Mouse (Mus musculus) heart, adult 18-20 months (tissue): ENCODE measurements around the gene Cenpo. TPM values are rescaled to one million over a fixed set of nuclear protein-coding genes. Genes with fewer than 3 reads are reported as not detected.

Experiments used
- DNase-seq, 2 experiments: peaks; one replicate each; pipeline ENCODE4 v3.0.0; 2021 to 2022; ENCODE audit warnings: mixed read lengths in 1 of 2
- total RNA-seq, 2 experiments: library from RNA; stranded (reverse); gene quantifications; 2 replicates each; pipeline ENCODE4 v1.2.3; 2021

The Cenpo gene
- total RNA-seq, 2 experiments from 2014 or later, result 1.8 to 2.9 TPM

DNA sequence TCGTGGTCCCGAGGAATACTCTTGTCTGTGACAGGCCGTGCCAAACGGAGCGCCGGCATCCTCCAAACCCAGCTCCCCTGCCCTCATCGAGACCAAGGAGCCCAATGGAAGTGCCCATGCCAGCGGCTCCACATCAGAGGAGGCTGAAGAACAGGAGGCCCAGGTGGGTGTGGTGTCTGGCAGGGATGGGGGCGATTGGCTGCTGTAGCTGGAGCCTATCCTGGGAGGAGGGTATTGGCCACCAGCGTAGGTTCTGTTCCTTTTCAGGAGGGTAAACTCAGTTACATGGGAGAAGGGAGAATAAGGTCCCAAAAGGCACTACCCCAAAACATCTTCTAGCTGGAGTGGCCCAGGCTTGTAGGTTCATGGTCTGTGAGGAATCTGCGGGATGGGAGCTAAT, 34.8 kb downstream of the Cenpo start:
- DNase-seq, result no peak

DNA sequence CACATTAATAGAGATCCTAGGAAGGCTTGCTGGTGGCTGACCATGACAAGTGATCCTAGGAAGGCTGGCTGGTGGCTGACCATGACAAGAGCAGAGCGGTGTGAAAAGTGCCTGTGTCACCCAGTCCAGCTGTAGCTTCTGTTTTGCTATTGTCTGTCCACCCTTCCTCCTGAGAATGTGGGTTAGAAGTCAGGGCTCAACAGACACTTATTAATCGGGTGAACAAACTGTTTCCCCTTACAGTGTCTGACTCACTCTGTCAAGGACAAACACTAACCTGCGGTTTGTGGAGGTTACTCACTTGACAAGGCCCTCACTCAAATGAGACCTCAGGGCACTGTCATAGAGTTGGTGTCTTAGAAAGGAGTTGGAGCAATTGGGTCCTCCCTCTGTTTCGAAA, 35.4 kb downstream of the Cenpo start:
- DNase-seq, result no peak

DNA sequence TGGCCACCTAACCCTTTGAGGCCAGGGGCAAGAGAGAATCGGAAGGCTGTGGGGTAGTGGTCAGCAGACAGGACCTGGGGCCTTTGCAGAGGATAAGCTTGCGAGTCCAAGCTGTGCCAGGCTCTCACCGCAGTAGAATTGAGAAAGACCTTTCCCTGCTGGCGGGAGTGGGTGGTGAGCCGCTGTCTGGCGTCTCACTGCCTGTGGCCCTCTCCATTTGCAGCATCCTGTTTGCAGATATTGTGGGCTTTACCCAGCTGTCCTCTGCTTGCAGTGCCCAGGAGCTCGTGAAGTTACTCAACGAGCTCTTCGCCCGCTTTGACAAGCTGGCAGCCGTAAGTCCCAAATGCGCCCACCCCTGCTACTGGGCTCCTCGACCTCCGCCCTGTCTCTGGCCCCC, 39.5 kb downstream of the Cenpo start:
- DNase-seq, result no peak

DNA sequence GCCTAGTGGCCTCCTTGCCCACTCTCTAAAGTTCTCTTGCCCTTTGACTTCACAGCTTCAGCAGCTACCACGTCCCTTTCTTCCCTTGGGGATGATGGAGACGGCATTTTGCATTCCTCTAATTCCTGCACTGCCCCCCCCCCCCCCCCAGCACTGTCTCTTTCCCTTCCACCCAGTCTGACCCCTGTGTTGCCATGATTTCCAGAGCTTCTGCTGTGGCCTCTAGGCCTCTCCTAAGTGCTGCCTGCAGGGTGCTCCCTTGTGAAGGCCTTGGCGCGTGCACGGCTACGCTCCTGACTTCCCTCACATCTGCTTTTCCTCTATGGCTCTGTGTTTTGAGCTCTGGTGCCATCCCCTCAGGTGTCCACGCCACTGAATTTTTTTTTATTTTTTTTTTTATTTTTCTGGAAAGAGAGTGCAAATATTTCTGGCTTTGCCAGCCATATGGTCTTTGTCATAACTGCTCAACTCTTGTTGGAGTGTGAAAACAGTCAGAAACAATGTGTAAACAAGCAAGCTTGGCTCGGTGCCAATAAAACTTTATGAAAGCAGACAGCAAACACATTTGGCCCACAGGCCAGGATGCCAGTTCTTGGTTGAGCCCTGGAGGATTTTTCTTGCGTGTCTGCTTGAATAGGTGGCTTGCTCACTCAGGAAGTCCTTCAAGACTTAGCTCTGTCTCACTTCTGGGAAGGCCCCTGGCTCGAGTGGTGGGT, 40.9 kb downstream of the Cenpo start:
- DNase-seq, result no peak

DNA sequence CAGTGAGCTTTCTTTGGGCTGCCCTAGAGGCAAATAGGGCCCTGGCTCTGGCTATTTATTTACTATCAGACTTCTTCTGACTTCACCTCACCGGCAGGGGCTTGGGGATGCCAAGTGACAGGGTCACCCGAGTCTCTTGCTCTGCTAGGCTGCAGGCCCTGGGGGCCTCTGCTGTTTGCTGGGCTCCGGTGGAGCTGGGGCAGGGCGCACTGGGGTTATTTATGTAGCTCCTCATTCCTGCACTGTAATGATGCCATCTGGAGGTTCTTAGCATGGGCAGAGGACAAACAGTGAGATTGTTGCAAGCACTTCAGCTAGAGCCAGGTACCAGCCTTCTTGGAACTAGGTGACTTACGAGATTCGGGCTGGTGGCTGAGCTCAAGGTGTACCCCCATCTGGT, 41.6 kb downstream of the Cenpo start:
- DNase-seq, result no peak

DNA sequence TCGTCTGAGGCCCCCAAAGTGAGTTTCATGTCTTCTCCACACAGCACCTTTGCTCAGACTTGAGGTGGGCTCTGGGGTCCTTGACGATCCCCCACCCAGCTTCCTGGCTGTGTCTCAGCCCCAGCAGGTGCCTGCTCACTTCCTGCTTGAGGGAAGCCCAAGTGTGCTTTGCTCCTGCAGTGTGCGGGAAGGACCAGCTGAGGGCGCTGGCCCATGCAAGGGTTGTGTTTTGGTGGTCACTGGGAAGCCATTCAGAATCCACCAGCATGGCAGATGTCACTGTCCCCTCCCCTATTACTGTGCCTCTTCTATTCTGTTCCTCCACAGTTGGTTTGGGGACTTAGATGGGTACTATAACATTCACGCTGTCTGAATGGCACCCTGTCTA, 45.0 kb downstream of the Cenpo start:
- no peak for DNase-seq

DNA sequence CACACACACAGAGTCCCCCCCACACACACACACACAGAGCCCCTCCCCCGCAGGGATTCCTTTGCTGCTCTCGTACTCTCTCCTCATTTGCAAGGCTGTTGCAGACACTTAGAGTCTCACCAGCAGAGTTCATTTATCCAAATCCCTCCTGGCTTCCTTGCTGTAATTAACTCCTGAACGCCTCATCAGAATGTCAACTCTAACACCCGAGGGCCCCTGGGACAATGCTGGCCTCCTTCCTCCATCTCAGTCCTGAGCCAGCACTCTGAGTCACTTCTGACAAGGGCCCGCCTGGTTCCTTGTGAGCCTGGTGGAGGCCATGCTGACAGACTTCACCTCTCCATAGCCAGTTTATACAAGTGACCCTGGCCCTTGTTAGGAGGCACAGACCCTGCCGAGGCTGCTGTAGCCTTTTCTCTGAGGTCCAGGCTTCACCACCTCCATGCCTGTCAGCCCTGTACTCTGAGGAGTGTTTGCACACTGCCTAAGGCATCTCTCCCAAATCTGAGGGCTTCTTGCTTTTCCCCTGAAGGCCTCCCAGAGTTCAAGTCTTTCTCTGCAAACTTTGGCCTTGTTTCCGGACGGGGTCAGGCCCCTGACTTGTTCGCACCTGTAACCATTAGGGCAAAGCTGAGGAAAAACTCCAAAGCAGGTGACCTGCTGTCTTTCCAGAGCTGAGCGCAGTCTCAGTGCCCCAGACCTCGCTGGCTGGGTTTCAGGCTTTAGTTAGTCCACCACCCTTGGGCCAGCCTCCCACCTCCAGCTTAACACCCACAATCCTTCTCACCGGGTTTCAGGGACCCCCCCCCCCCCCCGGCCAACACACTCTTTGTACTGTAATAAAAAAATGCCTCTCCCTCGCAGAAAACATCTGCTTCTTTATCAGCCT, 45.7 kb downstream of the Cenpo start:
- DNase-seq, result peak; percentile 86

DNA sequence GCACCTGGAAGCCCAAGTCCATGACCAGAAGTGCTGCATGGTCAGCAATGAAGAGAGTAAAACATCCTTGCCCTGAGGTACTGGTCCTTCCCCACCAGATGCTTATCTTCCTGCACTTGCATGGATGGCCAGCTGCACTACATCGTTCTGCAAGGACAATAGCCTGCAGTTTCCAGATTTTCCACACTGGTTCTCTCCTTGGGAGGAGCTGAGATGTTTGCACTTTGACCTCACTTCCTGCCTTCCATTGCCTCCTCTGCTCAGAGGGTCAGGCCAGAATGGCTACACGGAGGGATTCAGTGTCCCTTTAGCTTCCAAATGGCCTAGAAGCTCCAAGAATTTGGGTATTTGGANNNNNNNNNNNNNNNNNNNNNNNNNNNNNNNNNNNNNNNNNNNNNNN, 49.4 kb downstream of the Cenpo start:
- DNase-seq, result no peak

DNA sequence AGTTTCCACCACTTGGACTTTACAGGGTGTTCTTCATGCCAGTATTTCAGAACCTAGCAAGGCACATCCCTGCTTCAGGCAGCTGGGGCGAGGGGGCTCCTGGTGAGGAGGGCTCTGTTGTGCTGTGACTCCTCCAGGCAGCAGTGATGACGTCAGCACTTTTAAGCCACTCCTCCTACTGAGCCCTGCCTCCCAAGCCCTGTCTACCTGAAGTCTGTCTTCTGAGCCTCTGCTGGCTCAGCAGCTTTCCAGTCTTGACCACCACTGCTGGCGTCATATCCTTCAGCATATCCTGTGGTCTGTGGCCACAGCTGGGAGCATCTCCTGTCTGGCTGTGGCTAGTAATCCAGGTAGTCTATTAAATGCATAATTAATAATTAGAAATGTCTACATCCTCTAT, 53.6 kb downstream of the Cenpo start:
- no peak for DNase-seq

DNA sequence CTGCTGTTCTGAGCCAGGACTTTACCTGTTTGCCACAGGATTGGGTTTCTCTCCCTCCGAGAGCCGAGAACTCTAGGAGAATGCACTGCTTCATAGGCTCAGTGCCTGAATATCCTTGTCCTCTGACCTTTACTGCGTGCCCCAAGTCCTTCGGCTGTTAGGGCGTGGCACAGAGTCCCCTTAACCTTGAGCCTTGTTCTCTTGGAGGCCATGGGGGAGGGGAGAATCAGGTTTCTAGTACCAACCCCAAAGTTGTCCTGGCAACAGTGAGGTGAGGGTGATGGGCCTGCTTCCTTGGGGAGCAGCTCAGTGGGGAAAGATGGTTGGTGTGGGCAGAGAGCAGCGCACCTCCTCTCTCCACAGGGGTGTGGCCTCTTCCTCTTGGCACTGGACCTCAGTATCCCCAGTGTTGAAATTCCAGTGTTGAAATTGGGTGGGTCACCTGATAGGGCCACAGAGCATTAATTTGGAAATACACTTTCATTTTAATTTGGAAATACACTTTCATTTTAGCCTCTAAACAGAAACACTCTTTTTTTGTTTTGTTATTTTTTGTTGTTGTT, 54.3 kb downstream of the Cenpo start:
- no peak for DNase-seq

DNA sequence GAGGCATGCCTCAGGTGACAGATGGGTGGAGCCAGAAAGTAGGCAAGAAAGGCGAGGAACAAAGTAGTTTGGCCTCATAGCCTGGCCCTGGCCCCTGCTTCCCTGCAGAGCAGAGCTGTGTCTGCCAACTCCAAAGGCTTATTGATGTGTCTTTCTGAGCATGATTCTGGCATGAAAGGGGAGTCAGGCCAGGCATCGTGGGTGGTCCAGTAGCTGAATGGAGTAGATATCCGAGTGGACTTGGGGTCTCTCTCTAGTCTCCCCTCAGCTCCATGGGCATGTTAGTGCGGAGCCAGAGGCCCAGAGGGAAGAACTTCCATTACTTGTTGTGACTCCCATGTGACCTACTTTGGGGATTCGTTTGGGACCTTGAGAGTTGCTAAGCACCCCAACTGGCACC, 55.3 kb downstream of the Cenpo start:
- no peak for DNase-seq

DNA sequence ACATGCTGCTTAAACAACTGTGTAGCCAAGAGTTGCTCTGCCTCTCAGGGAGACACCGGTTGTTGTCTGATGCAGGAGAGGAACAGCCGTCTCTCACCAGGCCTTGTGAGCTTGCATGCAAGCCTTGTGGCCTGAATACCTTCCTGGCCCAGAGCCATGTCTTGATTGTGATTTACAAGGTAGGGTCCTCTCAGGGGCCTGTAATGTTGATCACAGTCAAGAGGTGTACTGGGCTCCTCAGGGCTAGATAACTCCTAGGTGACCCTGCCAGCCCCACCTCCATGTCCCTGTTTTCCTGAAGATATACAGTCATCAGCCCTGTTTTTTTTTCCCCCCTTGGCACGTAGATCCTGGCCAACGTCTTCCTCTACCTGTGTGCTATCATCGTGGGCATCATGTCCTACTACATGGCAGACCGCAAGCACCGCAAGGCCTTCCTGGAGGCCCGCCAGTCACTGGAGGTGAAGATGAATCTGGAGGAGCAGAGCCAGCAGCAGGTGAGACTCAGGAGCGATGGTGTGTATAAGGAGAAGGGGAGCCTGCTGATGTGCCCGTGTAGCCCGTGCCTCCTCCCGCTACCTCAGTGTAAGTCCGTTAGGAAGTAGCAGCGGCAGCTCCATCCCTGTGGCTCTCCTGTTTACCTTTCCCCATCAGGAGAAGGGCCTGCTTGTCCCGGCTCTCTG, 60.8 kb downstream of the Cenpo start:
- DNase-seq, result no peak

DNA sequence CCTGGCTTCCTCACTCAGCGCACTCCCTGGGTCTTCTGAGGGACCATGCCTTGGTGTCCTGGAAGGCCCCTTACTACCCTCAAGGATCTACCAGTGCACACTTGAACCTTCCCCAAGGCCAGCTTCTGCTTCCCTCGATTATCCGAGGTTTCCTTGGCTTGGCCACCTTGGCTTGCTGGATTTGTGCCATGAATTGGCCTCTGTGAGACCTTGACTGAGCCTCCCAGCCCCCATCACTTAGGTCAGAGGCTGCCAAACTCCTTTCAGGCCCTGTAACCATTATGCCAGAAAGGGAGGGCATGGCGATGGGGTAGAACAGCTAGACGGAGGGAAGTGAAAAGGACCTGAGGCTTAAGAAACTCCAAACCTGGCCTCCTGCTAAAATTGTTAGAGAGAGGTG, 64.5 kb downstream of the Cenpo start:
- DNase-seq, result no peak

DNA sequence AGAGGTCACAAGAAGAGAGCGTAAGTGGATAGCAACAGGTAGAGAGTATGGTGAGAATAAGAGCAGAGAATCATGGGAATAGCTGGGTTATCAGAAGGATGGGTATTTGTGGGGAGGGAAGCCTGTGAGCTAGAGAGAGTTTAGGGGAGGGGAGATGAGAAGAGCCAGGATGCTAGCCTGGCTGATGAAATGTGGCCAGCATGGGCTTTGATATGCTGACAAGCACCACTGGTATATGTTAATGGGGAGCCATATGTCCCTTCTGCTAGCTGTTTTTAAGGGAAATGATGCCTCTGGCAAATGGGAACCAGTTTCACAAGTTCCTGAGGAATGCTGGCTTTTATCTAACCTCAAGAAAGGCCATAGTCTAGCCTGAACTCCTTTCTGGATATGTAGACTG, 65.0 kb downstream of the Cenpo start:
- no peak for DNase-seq

DNA sequence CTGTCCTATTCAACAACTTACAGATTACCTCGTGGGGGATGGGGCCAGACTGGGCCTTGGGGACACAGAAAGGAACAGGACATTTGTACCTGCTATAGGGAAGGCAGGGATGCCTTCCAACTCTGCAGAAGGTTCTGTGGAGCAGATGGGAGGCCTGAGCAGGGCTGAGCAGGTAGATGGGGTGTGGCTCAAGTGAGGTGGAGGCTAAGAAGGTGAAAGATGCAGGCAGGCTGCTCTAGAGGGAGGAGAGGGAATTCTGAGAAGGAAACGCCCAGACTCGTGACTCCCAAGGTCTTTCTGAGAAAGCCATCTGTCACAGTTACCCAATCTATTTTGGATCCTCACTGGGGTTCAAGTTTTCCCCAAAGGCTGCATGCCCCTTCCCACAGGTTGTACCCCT, 67.1 kb downstream of the Cenpo start:
- no peak for DNase-seq

DNA sequence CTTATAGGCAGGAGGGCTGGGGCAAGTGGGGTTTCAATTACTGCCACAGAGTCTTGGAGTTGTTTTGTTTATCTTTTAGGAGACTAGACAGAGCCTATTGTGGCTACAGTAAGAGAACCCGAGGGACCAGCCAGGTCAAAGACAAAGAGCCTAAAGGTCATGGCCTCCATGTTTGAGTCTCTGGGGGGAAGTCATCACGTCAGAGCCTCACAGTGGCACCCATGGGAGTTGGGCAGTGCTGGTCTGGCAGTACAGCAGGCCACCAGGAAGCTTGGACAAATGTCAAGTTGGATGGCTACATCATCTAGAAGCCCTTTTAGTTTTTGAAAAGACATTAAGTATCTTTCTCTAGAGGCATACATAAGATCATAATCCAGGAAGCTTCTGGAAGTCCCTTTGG, 71.2 kb downstream of the Cenpo start:
- DNase-seq, result peak in 1 of 2 experiments; percentile 26

DNA sequence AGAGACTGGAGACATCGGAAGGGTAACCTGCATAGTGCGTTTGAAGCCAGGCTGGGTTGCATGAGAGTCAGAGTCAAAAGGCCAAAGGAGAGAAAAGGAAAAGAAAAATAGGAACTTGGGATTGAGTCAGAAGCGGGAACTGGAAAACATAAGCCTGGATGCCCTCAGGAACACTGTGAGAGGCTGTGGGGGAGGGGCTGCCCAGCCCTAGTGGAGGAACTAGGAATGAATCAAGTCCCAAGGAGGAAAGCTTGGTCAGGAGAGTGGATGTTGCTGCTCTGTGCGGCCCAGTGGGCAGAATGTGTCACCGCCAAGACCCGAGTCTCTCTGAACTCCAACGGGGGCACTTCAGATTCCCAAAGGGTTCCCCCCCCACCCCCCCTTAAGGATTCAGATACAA, 73.8 kb downstream of the Cenpo start:
- peak in 1 of 2 experiments; percentile 24 for DNase-seq

DNA sequence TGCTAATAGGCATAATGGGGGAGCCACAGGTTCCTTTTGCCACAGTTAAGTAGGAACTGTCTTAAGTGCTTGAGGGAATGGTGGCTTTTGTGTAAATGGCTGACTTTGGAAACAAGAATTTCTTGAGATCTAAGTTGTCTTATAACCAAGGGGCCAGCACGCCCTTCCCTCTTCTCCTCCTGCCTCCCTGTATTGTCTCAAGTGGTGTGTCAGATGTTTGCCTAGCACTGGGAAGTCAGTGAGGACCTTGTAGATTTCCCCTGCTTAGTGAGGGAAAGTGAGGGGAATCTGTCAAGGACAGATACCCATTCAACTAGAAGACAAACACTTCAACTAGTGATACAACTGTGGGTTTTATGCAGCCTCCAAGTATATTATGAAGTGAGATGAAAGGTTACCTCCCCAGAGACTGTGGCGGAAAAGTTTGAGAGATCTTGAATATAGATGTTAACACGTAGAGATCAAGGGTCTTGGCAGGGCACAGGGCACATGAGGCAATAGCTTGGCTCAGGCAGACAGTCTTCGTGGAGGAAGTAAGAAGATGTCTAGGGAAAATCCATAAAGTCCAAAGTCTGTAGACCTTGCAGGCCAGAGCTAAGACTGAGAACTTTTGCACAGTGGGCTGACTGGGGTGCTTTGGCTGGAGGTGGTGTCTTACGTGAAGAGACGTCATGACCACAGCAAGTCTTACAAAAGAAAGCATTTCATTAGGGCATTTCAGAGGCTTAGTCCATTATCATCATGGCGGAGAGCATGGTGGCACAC, 75.0 kb downstream of the Cenpo start:
- no peak for DNase-seq

DNA sequence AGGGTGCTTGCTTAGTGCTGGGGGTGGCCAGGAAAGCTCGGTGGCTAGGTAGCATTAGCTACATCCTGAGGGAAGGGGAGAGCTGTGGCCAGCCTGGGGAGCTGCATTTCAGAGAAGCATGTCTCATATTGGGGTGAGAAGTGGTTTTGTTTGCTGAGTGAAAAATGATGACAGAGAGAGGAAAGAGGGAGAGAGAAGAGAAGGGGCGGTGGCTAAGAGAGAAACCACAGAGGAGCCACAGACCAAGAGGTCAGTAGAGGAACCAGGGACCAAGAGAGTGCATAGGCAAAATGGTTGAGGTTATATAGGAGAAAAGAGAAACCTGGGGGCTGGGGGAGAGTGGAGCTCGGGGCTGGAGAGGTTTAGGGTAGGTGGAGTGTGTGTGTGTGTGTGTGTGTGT, 75.9 kb downstream of the Cenpo start:
- DNase-seq, result no peak

DNA sequence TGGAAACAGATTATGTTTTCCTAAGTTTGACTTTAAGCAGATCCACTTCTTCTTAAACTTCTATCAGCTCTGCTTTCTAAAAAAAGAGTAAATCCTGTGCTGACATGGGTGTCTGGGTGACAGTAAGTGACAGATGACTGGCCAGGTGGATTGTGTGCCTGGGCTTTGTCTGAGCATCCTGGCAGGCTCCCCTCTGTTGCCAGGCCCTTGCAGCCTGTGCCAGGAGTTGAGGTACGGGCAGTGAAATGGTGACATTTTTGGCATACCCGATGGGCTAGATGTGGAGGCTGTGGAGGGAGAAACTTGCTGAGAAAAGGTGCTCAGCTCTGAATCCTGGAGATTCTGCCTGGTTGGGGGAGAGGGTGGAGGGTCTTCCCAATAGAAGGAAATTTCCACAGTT, 76.6 kb downstream of the Cenpo start:
- DNase-seq, result peak; percentile 22 to 34

DNA sequence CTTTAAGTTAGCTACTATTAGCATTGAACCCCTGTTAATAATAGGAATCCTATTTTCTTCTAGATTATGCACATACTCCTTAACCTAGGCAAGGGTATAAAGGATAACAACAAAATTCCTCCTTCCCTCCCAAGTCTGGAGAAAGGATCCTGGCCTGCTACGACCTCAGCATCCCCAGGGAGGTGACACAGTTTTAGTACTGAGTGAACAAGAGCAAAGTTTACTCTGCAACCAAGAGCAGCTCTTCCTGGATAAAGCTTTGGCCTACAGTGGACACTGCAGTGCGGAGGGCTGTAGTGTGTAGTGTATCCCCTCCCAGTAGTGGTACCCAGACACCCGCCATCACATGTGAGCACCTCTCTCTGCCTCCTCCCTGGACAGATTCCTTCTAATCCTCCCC, 82.1 kb downstream of the Cenpo start:
- peak; percentile 60 to 69 for DNase-seq

DNA sequence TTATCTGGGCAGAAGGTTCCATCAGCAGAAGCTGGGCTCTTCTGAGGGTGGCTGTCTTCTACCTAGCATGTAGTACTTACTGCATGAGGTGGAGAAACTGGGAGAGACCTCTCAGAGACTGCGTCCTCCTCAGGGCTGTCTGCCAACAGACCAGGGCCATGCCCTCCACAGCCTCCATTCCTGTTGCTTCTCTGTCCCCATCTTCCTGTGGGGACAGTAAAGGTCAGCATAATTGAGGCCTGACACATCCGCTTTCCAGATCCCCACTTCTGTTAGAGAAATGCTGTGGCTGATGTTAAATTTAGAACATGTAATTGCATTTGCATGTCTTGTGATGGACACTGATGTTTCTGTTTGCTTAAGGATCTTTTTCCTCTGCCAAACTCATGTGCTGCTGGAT, 83.2 kb downstream of the Cenpo start:
- peak in 1 of 2 experiments; percentile 43 for DNase-seq
